Mouse (Mus musculus): Measurements from ENCODE around the gene Cxcl17.

DNA sequence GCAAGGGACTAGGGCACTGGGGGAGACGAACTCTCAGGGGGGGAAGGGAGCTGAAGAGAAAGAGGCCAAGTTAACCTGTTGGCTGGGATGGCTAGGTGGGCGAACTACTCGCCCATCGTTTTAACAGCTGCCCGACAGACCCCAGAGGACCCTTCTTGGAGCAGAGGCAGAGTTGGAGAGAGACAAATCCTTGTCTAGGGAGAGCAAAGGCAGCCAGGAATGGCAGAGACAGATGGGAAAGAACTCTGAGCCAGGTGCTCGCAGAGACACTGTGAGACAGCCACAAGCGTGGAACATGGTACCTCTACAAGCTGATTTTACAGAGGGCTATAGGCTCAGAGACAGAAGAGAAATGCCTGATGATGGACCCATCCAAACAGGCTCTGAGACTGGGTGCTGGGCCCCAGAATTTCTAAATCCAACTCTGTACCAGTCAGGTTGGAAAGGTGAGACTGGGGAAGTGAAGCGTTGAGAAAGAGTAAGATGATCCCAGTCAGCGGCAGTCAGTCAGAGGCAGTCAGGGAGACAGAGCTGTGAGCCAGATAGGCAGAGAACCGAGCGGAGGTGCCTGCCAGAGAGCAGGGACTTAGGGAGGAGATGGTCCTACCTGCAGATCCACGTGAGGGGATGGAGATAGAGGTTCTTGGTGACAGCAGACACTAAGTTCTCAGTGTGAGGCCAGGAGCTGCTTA lies 43.5 kb downstream of the Cxcl17 start, which contains the start of gene Cnfn:
- TF ChIP-seq CTCF (IDR thresholded peaks at IDR 0.05; ENCODE audit: low read depth) (no peak), EP300 (IDR thresholded peaks at IDR 0.05; ENCODE audit: low read depth) (no peak)
